Mouse (Mus musculus) NIH3T3 (cell line): ENCODE data around the gene Socs3.

Experiments
- DNase-seq: peaks from one replicate; pipeline ENCODE4 v3.0.0-alpha.2; 2012; ENCODE audit warnings: low read depth

Gene Socs3

GRCm38 (mm10) chr11:117995255-117995654 lies 25.4 kb upstream of the Socs3 start:
- peak; percentile 80 for DNase-seq

GRCm38 (mm10) chr11:117994250-117995057 lies 24.6 kb upstream of the Socs3 start:
- peak; percentile 53 for DNase-seq

- DNase-seq: no peak
Observed at GRCm38 (mm10) chr11:117993190-117994175, 23.6 kb upstream of the Socs3 start.

- DNase-seq: peak; percentile 48
Observed at GRCm38 (mm10) chr11:117991502-117992470, 21.9 kb upstream of the Socs3 start.

- DNase-seq: peak; percentile 88
Observed at GRCm38 (mm10) chr11:117989926-117990325, 20.1 kb upstream of the Socs3 start.

- no peak for DNase-seq
Observed at GRCm38 (mm10) chr11:117989241-117989640, 19.4 kb upstream of the Socs3 start.

- DNase-seq: peak; percentile 62
Observed at GRCm38 (mm10) chr11:117987968-117988367, 18.1 kb upstream of the Socs3 start.

- DNase-seq: peak; percentile 63
Observed at GRCm38 (mm10) chr11:117987032-117987451, 17.2 kb upstream of the Socs3 start.

GRCm38 (mm10) chr11:117986126-117987031 lies 16.5 kb upstream of the Socs3 start, which contains the start of gene Pgs1:
Gene Pgs1, plus strand, starts transcription at chr11:117986292.
- DNase-seq: peak; percentile 93

GRCm38 (mm10) chr11:117983770-117984169 lies 13.9 kb upstream of the Socs3 start:
- peak; percentile 69 for DNase-seq

GRCm38 (mm10) chr11:117982426-117982825 lies 12.6 kb upstream of the Socs3 start:
- DNase-seq: no peak

- peak; percentile 93 for DNase-seq
Observed at GRCm38 (mm10) chr11:117979388-117979787, 9.5 kb upstream of the Socs3 start.

GRCm38 (mm10) chr11:117977694-117978360 lies 8.0 kb upstream of the Socs3 start:
- DNase-seq: no peak

GRCm38 (mm10) chr11:117976081-117976582 lies 6.3 kb upstream of the Socs3 start:
- DNase-seq: peak; percentile 76

GRCm38 (mm10) chr11:117975211-117975967 lies 5.5 kb upstream of the Socs3 start:
- no peak for DNase-seq

- no peak for DNase-seq
Observed at GRCm38 (mm10) chr11:117974327-117975125, 4.7 kb upstream of the Socs3 start.

- DNase-seq: no peak
Observed at GRCm38 (mm10) chr11:117973569-117973968, 3.7 kb upstream of the Socs3 start.
